Mouse (Mus musculus) liver, adult 2 months (tissue): ENCODE results near the gene Jph2. TPM values are rescaled to one million over a fixed set of nuclear protein-coding genes. Genes with fewer than 3 reads are reported as not detected.

Experiments
- DNase-seq: peaks from one replicate; pipeline ENCODE4 v3.0.0-alpha.2; 2011; ENCODE audit warnings: low read depth, low spot score; ENCODE audit errors: extremely low read depth
- H3K27ac ChIP-seq: fragments of 200-500 bp; replicated peaks from 2 replicates; pipeline ENCODE4 v1.5.1; 2012; ENCODE audit warnings: low read depth, mild to moderate bottlenecking, control low read depth, inconsistent platforms, low read length; ENCODE audit not compliant: insufficient read depth
- H3K27me3 ChIP-seq: fragments of 200-500 bp; 2 replicates; pipeline ENCODE4 v1.6.1; 2012; ENCODE audit warnings: mild to moderate bottlenecking, moderate library complexity, low read length, inconsistent platforms; ENCODE audit not compliant: control insufficient read depth, insufficient read depth
- H3K36me3 ChIP-seq: fragments of 200-500 bp; 2 replicates; pipeline ENCODE4 v1.6.1; 2012; ENCODE audit warnings: low read length, inconsistent platforms; ENCODE audit not compliant: control insufficient read depth, insufficient read depth
- H3K4me1 ChIP-seq: fragments of 200-500 bp; 2 replicates; pipeline ENCODE4 v1.6.1; 2011; ENCODE audit warnings: low read length; ENCODE audit not compliant: control insufficient read depth, insufficient read depth
- H3K4me3 ChIP-seq: fragments of 200-500 bp; 2 replicates; pipeline ENCODE4 v1.5.1; 2011; ENCODE audit warnings: low read depth, mild to moderate bottlenecking, control low read depth, low read length, moderate library complexity; ENCODE audit not compliant: insufficient read depth
- H3K79me2 ChIP-seq: fragments of 200-500 bp; 2 replicates; pipeline ENCODE4 v1.6.1; 2012; ENCODE audit warnings: inconsistent platforms, mild to moderate bottlenecking, low read length, moderate library complexity; ENCODE audit not compliant: control insufficient read depth, insufficient read depth
- H3K9ac ChIP-seq: fragments of 200-500 bp; 2 replicates; pipeline ENCODE4 v1.6.1; 2012; ENCODE audit warnings: low read depth, mild to moderate bottlenecking, control low read depth, inconsistent platforms, low read length
- CTCF ChIP-seq: fragments of 200-500 bp; IDR thresholded peaks from 2 replicates; pipeline ENCODE4 v1.5.1; 2011; ENCODE audit warnings: low read depth, low read length, control low read depth
- POLR2A ChIP-seq: fragments of 200-500 bp; IDR thresholded peaks from 2 replicates; pipeline ENCODE4 v1.6.1; 2011; ENCODE audit warnings: low read length, control low read depth; ENCODE audit not compliant: insufficient read depth; ENCODE audit errors: extremely low read depth
- WGBS: fragments of 180-500 bp; shearing (Covaris S2); methylation state at CpG from one replicate; pipeline ENCODE4 v1.1.7; 2018; 5-methylcytosine and 5-hydroxymethylcytosine counted together
- polyA plus RNA-seq: library from polyadenylated mRNA; depleted of rRNA; stranded (reverse); fragments of >200 nt; gene quantifications from 2 replicates; pipeline ENCODE4 v1.2.3, GENCODE M21; 2012
- total RNA-seq: library from RNA; depleted of rRNA; stranded (reverse); fragments of >200 nt; gene quantifications from 2 replicates; pipeline ENCODE4 v1.2.3, GENCODE M21; 2014

Gene Jph2
- total and polyA plus RNA-seq, 2 experiments = 0.09 to 0.10 TPM

- Histone ChIP-seq H3K4me3 (no peak overlapping the region), H3K36me3 (no peaks in the 10 kb centered on the region), H3K79me2 (no peaks in the 10 kb centered on the region), H3K4me1 (no peaks in the 10 kb centered on the region), H3K27ac (no peak overlapping the region), H3K9ac (no peak overlapping the region), H3K27me3 (no peaks in the 10 kb centered on the region)
- WGBS = 70% methylated on average over 11 of the region's 11 CpGs
- TF ChIP-seq POLR2A = no peak
- no peak for DNase-seq
Observed at GRCm38 (mm10) chr2:163346497-163346896, 51.3 kb downstream of the Jph2 start.

- H3K4me1 ChIP-seq = no peaks in the 10 kb centered on the region
- no peak for TF ChIP-seq POLR2A
- TF ChIP-seq CTCF = no peak
- DNase-seq = no peak
- H3K79me2 ChIP-seq = no peaks in the 10 kb centered on the region
- H3K9ac ChIP-seq = no peak overlapping the region
- no peak overlapping the region for H3K27ac ChIP-seq
- no peaks in the 10 kb centered on the region for H3K36me3 ChIP-seq
- no peak overlapping the region for H3K4me3 ChIP-seq
- no peaks in the 10 kb centered on the region for H3K27me3 ChIP-seq
- WGBS = 72% methylated on average over 13 of the region's 13 CpGs
Observed at GRCm38 (mm10) chr2:163344976-163345660, 52.7 kb downstream of the Jph2 start.

- no peak for DNase-seq
- Histone ChIP-seq H3K4me3 (no peak overlapping the region), H3K9ac (no peak overlapping the region), H3K79me2 (no peaks in the 10 kb centered on the region), H3K27ac (no peak overlapping the region), H3K27me3 (peaks cover 10% of the 10 kb centered on the region), H3K36me3 (no peaks in the 10 kb centered on the region), H3K4me1 (no peaks in the 10 kb centered on the region)
- peak; percentile 48; the same call in 1 of the 2 replicates for TF ChIP-seq CTCF
- no peak for TF ChIP-seq POLR2A
- WGBS = 94% methylated on average over 4 of the region's 4 CpGs
Observed at GRCm38 (mm10) chr2:163343671-163344070, 54.1 kb downstream of the Jph2 start.

- peak; percentile 36 for DNase-seq
- H3K4me1 ChIP-seq = no peaks in the 10 kb centered on the region
- H3K36me3 ChIP-seq = no peaks in the 10 kb centered on the region
- WGBS = 21% methylated on average over 9 of the region's 9 CpGs
- peaks cover 10% of the 10 kb centered on the region for H3K27me3 ChIP-seq
- H3K27ac ChIP-seq = no peak overlapping the region
- no peak overlapping the region for H3K9ac ChIP-seq
- H3K4me3 ChIP-seq = no peak overlapping the region
- TF ChIP-seq CTCF (peak; percentile 96), POLR2A (no peak)
- no peaks in the 10 kb centered on the region for H3K79me2 ChIP-seq
Observed at GRCm38 (mm10) chr2:163340263-163340662, 57.5 kb downstream of the Jph2 start.

- Histone ChIP-seq H3K36me3 (no peaks in the 10 kb centered on the region), H3K4me3 (no peak overlapping the region), H3K27ac (no peak overlapping the region), H3K27me3 (no peaks in the 10 kb centered on the region), H3K9ac (no peak overlapping the region), H3K4me1 (no peaks in the 10 kb centered on the region), H3K79me2 (no peaks in the 10 kb centered on the region)
- TF ChIP-seq CTCF (no peak), POLR2A (no peak)
- 65% methylated on average over 13 of the region's 13 CpGs for WGBS
- no peak for DNase-seq
Observed at GRCm38 (mm10) chr2:163332368-163333055, 65.3 kb downstream of the Jph2 start.

GRCm38 (mm10) chr2:163331423-163331822, 66.4 kb downstream of the Jph2 start:
- Histone ChIP-seq H3K27me3 (no peaks in the 10 kb centered on the region), H3K79me2 (no peaks in the 10 kb centered on the region), H3K4me3 (no peak overlapping the region), H3K27ac (no peak overlapping the region), H3K36me3 (no peaks in the 10 kb centered on the region), H3K9ac (no peak overlapping the region), H3K4me1 (no peaks in the 10 kb centered on the region)
- no peak for DNase-seq
- TF ChIP-seq CTCF (no peak), POLR2A (no peak)
- 79% methylated on average over 6 of the region's 6 CpGs for WGBS
